ENCODE assay signal across 24 mouse cellular contexts in genomic region chr5:114886801-114887200, GRCm38 (mm10). TPM values are rescaled to one million over a fixed set of nuclear protein-coding genes. Genes with fewer than 3 reads are reported as not detected.
"Had no signal": no experiment of that assay in that cellular context is flagged by ENCODE, and none has a peak within 500 bp of the region (broad histone marks: within the 10 kb centered on the region; RNA-seq: fewer than 3 reads in every experiment).

No protein-coding gene starts in this region.

- ATAC-seq: intestine, embryonic 16.5 days; liver, embryonic 12.5 days had no signal

- H3K4me3 ChIP-seq: layer of hippocampus, adult 2 months; limb, embryonic 10.5 days; limb, embryonic 13.5 days; liver, embryonic 12.5 days; liver, embryonic 15.5 days had no signal

- H3K9ac ChIP-seq: limb, embryonic 13.5 days; liver, embryonic 12.5 days; liver, embryonic 15.5 days had no signal

- DNase-seq: kidney, adult 18-20 months; layer of hippocampus, adult 9-11 months; lung, adult 2 months; lung, postnatal 14 days; lung, postnatal 4 days; midbrain, embryonic 14.5 days; thymus, adult 2 months; thymus, postnatal 14 days had no signal

- H3K36me3 ChIP-seq: limb, embryonic 10.5 days; limb, embryonic 13.5 days; liver, embryonic 12.5 days; liver, embryonic 15.5 days had no signal

- H3K4me1 ChIP-seq: limb, embryonic 10.5 days; liver, embryonic 12.5 days; liver, embryonic 15.5 days had no signal

- H3K4me2 ChIP-seq: limb, embryonic 13.5 days; liver, embryonic 12.5 days; liver, embryonic 15.5 days; midbrain, embryonic 11.5 days had no signal

- H3K9me3 ChIP-seq: limb, embryonic 10.5 days; limb, embryonic 13.5 days; liver, embryonic 12.5 days; liver, embryonic 15.5 days had no signal

- H3K27ac ChIP-seq: layer of hippocampus, adult 2 months; limb, embryonic 10.5 days; limb, embryonic 13.5 days; liver, embryonic 12.5 days; liver, embryonic 15.5 days had no signal

- H3K27me3 ChIP-seq: limb, embryonic 13.5 days; liver, embryonic 15.5 days had no signal

RNA-seq across cellular contexts. Expression of gene Gm9936, which starts 28.3 kb away (rescaled TPM):
- polyA plus RNA-seq: kidney, embryonic 16.5 days; large intestine, adult 2 months; limb, embryonic 10.5 days; liver, embryonic 12.5 days; liver, embryonic 15.5 days; lung, adult 2 months; small intestine, adult 2 months; spleen, adult 2 months; thymus, adult 2 months had no signal

RNA-seq across cellular contexts. Expression of gene 4930519G04Rik, which starts 33.3 kb away (rescaled TPM):
- polyA plus RNA-seq: intestine, embryonic 16.5 days; kidney, embryonic 16.5 days; large intestine, adult 2 months; limb, embryonic 10.5 days; limb, embryonic 13.5 days; liver, embryonic 12.5 days; liver, embryonic 15.5 days; lung, adult 2 months; lung, embryonic 16.5 days; midbrain, embryonic 11.5 days; midbrain, embryonic 14.5 days; midbrain, postnatal 0 days; neural tube, embryonic 11.5 days; neural tube, embryonic 14.5 days; small intestine, adult 2 months; stomach, embryonic 16.5 days; thymus, adult 2 months had no signal

RNA-seq across cellular contexts. Expression of gene Oasl1, which starts 36.2 kb away (rescaled TPM):
- polyA plus RNA-seq: midbrain, embryonic 11.5 days had no signal
